Mouse (Mus musculus) neural tube, embryonic 14.5 days (tissue): ENCODE measurements around the gene Eps8l2. TPM values are rescaled to one million over a fixed set of nuclear protein-coding genes. Genes with fewer than 3 reads are reported as not detected.
A peak's percentile ranks its signal among the peaks of the same experiment; 100 is the strongest.

ENCODE experiments used
- ATAC-seq: fragments of 200-750 bp; cut with Nextera tagmentation; 2 replicates; pipeline ENCODE4 v1.8.0; 2017; ENCODE audit warnings: low read depth, mild to moderate bottlenecking, moderate TSS enrichment, moderate library complexity
- H3K27ac ChIP-seq: fragments of 300-500 bp; sonication (generic); 2 replicates; pipeline ENCODE4 v1.5.1; 2014; ENCODE audit warnings: low read depth, mild to moderate bottlenecking, control low read depth, low read length, moderate library complexity, mixed read lengths
- H3K27me3 ChIP-seq: fragments of 300-500 bp; sonication (generic); 2 replicates; pipeline ENCODE4 v1.6.1; 2014; ENCODE audit warnings: low read length; ENCODE audit not compliant: control insufficient read depth, insufficient read depth
- H3K36me3 ChIP-seq: fragments of 300-500 bp; sonication (generic); 2 replicates; pipeline ENCODE4 v1.6.1; 2014; ENCODE audit warnings: low read length, mixed read lengths; ENCODE audit not compliant: control insufficient read depth, insufficient read depth
- H3K4me1 ChIP-seq: fragments of 300-500 bp; sonication (generic); 2 replicates; pipeline ENCODE4 v1.6.1; 2014; ENCODE audit warnings: low read length; ENCODE audit not compliant: control insufficient read depth, insufficient read depth
- H3K4me2 ChIP-seq: fragments of 300-500 bp; sonication (generic); 2 replicates; pipeline ENCODE4 v1.6.1; 2014; ENCODE audit warnings: mild to moderate bottlenecking, low read depth, low read length, control low read depth
- H3K4me3 ChIP-seq: fragments of 300-500 bp; sonication (generic); 2 replicates; pipeline ENCODE4 v1.5.1; 2014; ENCODE audit warnings: low read depth, low read length, control low read depth, mixed read lengths
- H3K9ac ChIP-seq: fragments of 300-500 bp; sonication (generic); replicated peaks from 2 replicates; pipeline ENCODE4 v1.6.1; 2014; ENCODE audit warnings: low read depth, mild to moderate bottlenecking, control low read depth, low read length, mixed read lengths
- H3K9me3 ChIP-seq: fragments of 300-500 bp; sonication (generic); 2 replicates; pipeline ENCODE4 v1.6.1; 2016; ENCODE audit warnings: low read length; ENCODE audit not compliant: control insufficient read depth
- WGBS: fragments of 180-500 bp; shearing (Covaris S2); extraction: QIAGEN DNeasy Blood & Tissue Kit; methylation state at CpG from one replicate; pipeline ENCODE4 v1.1.7; 2014; 5-methylcytosine and 5-hydroxymethylcytosine counted together
- polyA plus RNA-seq: library from polyadenylated mRNA; unstranded; fragments of >200 nt; fragmentation: Nextera tagmentation; extraction: Ambion mirVana; gene quantifications from 2 replicates; pipeline ENCODE4 v1.2.1, GENCODE M21; 2014

Eps8l2 gene
- polyA plus RNA-seq, 1 experiment from 2014 or later = 0.51 TPM

DNA sequence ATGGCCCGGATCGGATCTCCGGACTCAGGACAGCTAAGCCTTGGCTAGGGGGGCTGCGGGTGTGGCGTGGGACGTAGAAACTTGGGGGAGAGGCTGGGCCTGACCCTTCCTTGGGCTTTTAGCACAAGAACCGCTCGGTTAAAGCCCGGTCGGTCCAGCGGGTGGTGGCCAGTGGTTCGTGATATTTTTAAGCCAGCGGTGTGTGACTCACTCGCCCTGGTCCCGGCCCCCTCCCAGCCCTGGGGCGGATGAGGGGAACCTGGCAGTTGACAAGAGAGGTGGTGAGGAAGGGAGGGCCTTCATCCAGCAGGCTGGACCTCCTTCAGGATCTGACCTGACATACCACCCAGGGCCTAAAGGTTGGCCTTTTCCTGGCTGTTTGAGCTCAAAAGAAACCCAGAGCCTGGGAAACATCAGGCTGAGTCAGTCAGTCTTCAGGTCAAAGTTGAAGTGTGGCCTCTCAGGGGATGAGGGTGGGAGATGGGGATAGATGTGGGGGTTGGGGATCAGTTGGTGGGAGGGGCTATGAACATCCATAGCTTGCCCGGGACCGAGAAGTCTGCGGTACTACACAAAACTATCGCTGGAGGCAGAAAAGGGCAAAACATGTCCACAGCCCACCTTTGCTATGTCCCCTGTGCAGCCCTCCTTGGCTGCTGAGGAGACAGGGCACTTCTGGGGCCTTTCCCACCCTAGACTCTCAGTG, 688 bp downstream of the Eps8l2 start:
- Histone ChIP-seq H3K36me3 (peaks cover 8% of the 10 kb centered on the region; the same call in 1 of the 2 replicates), H3K9ac (no peak overlapping the region), H3K27me3 (no peaks in the 10 kb centered on the region), H3K4me2 (0 out of 2 replicates have a peak overlapping the region, but pooled peaks have one; percentile 29), H3K4me1 (no peaks in the 10 kb centered on the region), H3K4me3 (no peak overlapping the region), H3K9me3 (no peaks in the 10 kb centered on the region), H3K27ac (no peak overlapping the region)
- ATAC-seq = no peak
- 45% methylated on average over 20 of the region's 20 CpGs for WGBS

DNA sequence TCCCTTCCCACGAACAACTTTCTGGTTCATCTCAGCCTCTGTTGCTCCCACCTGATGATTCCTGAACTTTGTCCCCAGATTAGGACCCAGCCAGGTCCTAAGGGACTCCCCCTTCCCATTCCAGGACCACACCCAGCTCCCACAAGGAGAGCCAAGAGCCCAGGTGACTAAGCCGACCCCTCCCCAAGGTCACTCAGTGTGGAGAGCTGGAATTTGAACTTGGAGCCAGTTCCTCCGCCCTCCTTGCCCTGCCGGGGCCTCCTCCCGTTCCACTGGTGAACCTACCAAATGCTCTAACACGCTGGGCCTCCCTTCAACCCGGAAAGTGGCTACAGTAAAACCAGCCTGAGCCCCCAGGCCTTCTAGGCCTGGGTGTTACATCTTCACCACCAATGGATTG, 1.3 kb downstream of the Eps8l2 start:
- no peak overlapping the region for H3K27ac ChIP-seq
- H3K4me3 ChIP-seq = no peak overlapping the region
- H3K9me3 ChIP-seq = no peaks in the 10 kb centered on the region
- H3K4me1 ChIP-seq = no peaks in the 10 kb centered on the region
- no peak overlapping the region for H3K9ac ChIP-seq
- peaks cover 1% of the 10 kb centered on the region; the same call in 1 of the 2 replicates for H3K36me3 ChIP-seq
- H3K4me2 ChIP-seq = no peak overlapping the region
- WGBS = 88% methylated on average over 7 of the region's 7 CpGs
- no peak for ATAC-seq
- no peaks in the 10 kb centered on the region for H3K27me3 ChIP-seq

DNA sequence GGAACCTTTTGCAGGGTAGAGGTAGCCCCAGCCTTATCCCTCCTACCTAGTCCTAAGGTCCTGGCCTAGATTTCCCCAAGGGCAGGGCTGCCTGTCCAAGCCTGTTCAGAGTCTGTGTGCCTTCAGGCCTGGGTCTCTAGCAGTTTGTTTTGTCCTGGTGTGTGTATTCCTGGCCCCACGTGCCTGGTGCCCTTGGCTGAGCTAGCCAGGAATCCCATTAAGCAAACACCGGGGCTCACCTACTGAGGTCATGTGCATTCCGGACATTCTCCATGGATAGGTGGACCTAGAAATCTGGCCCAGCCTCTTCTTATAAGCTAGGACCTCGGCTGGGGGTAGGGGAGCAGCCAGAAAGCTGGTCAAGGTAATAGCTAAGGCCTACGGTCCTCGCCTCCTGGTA, 1.8 kb downstream of the Eps8l2 start:
- no peak overlapping the region for H3K4me2 ChIP-seq
- no peaks in the 10 kb centered on the region for H3K36me3 ChIP-seq
- H3K27me3 ChIP-seq = no peaks in the 10 kb centered on the region
- no peak overlapping the region for H3K27ac ChIP-seq
- H3K9me3 ChIP-seq = no peaks in the 10 kb centered on the region
- WGBS = 85% methylated on average over 6 of the region's 6 CpGs
- no peak overlapping the region for H3K9ac ChIP-seq
- ATAC-seq = no peak
- H3K4me3 ChIP-seq = no peak overlapping the region
- no peaks in the 10 kb centered on the region for H3K4me1 ChIP-seq

DNA sequence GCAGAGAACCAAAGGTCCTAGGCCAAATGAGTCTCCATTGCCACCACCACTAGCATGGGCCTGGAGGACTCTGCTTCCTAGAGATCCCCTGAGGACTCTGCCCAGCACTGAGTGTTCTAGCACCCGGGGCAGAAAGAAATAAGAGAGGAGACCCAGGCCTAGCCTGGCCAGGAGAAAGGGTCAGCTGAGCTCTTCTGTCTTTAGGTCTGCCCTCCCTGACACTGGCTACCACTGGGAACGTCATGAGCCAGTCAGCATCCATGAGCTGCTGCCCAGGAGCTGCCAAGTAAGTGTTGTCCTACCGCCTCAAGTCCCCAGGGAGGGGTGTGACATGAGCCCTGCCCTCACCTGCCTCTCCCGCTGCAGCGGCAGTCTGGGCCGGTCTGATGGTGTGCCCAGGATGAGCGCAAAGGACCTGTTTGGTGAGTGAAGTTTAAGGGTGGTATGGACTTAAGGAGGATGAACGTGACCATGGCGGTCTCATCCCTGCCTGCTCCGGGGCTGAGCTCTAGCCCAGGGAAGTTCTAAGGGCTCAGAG, 3.1 kb downstream of the Eps8l2 start:
- no peaks in the 10 kb centered on the region for H3K4me1 ChIP-seq
- H3K27ac ChIP-seq = no peak overlapping the region
- no peaks in the 10 kb centered on the region for H3K36me3 ChIP-seq
- no peak overlapping the region for H3K9ac ChIP-seq
- H3K27me3 ChIP-seq = no peaks in the 10 kb centered on the region
- no peak overlapping the region for H3K4me2 ChIP-seq
- 94% methylated on average over 10 of the region's 10 CpGs for WGBS
- H3K9me3 ChIP-seq = no peaks in the 10 kb centered on the region
- no peak for ATAC-seq
- H3K4me3 ChIP-seq = no peak overlapping the region

DNA sequence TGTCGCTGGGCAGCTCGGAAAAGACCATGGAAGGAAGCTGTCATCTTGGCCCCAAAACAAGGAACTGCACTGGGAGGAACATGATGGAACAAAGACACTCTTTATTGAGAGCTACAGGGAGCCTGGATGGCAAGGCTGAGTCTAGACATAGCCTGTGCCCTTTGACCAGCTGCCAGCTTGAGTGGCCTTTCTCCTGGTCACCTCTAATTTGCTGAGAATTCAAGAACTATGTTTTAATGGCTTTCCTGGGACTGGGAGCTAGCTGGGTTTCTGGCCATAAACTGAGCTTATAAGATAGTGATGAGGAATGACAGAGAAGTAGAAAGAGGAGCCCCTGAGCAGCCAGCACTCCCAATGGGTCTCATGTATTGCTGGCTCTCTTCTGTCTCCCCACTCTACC, 4.5 kb downstream of the Eps8l2 start:
- Histone ChIP-seq H3K9ac (no peak overlapping the region), H3K9me3 (no peaks in the 10 kb centered on the region), H3K27me3 (no peaks in the 10 kb centered on the region), H3K36me3 (no peaks in the 10 kb centered on the region), H3K4me3 (no peak overlapping the region), H3K4me1 (no peaks in the 10 kb centered on the region), H3K4me2 (no peak overlapping the region), H3K27ac (no peak overlapping the region)
- WGBS = 49% methylated on average over 2 of the region's 2 CpGs
- no peak for ATAC-seq

DNA sequence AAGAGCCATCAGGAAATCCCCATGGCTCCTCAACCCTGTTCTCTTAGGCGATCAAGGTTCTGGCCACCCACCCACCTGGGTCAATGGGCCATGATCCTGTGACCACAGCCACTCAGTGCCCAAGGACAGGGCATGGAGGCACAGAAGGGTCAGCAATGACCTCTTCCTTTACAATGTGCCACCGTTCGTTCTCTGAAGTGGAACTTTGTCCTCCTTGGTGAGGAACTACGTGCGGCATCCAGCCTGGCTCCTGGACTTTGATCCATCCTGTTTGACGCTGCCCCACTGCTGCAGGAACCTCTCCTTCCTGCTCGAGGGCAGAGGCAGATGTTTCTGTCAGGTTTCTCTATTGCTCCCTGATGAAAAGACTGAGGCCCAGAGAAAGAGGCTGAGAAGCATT, 5.0 kb downstream of the Eps8l2 start:
- Histone ChIP-seq H3K9me3 (no peaks in the 10 kb centered on the region), H3K9ac (no peak overlapping the region), H3K4me2 (no peak overlapping the region), H3K27ac (no peak overlapping the region), H3K4me3 (no peak overlapping the region), H3K36me3 (no peaks in the 10 kb centered on the region), H3K4me1 (no peaks in the 10 kb centered on the region), H3K27me3 (no peaks in the 10 kb centered on the region)
- ATAC-seq = no peak
- WGBS = 76% methylated on average over 7 of the region's 7 CpGs

DNA sequence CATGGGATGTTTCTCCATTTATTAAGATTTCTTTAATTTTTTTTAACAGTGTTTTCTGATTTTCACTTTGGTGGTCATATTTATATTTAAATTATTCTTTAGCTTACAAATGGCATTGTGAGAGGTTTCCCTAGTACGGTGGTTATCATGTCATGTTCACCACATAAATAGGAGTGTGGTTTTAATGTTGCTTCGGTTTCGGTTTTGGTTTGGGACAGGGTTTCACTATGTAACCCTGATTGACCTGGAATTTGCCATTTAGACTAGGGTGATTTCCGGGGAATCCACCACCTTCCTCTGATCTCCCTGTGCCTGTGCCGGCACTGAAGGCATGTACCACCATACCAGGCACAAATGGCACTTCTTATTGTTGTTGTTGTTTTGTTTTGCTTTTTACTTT, 6.1 kb downstream of the Eps8l2 start:
- Histone ChIP-seq H3K36me3 (no peaks in the 10 kb centered on the region), H3K9me3 (no peaks in the 10 kb centered on the region), H3K4me3 (no peak overlapping the region), H3K4me2 (no peak overlapping the region), H3K27me3 (no peaks in the 10 kb centered on the region), H3K9ac (no peak overlapping the region), H3K4me1 (no peaks in the 10 kb centered on the region), H3K27ac (no peak overlapping the region)
- ATAC-seq = no peak
- 92% methylated on average over 5 of the region's 5 CpGs for WGBS

DNA sequence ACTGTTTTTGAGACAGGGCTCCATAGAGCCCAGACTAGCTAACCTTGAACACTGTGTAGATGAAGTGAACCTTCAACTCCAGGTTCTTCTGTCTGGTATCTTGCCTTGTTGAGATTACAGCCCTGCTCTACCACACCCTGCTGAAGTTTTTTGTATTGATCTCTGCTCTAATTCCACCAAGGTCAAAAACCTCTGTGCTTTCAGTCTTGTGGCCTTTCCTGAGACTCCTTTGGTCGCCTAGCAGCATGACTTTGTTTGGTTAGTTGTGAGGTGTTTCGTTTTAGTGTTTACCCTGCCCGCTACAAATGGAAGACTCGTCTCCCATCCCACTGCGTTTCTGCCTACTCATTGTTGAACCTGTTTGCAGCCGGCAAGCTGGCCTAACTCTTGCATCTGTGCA, 12.4 kb downstream of the Eps8l2 start:
- Histone ChIP-seq H3K27me3 (no peaks in the 10 kb centered on the region), H3K4me3 (no peak overlapping the region), H3K4me1 (no peaks in the 10 kb centered on the region), H3K27ac (no peak overlapping the region), H3K36me3 (no peaks in the 10 kb centered on the region), H3K9ac (no peak overlapping the region), H3K4me2 (no peak overlapping the region), H3K9me3 (no peaks in the 10 kb centered on the region)
- WGBS = 82% methylated on average over 6 of the region's 6 CpGs
- no peak for ATAC-seq

DNA sequence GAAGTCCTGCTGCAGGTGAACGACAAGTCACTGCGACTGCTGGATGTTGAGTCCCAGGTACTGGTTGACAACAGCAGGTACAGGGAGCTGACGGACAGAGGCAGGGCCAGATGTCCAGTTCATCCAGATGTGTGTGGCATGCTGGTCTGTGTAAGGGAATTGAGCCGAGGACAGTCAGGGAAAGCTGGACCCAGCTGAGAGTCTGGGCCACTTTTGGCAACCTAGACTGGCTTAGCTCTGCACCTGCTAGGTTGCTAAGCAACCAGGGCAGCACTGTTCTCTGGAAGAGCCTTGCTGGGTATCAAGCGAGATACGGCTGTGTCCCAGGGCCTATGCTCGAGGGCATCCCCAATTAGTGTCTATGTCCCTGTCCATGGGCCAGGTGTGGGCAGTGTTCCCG, 16.4 kb downstream of the Eps8l2 start:
- WGBS = 72% methylated on average over 8 of the region's 8 CpGs
- Histone ChIP-seq H3K9ac (no peak overlapping the region), H3K27me3 (no peaks in the 10 kb centered on the region), H3K4me2 (no peak overlapping the region), H3K27ac (no peak overlapping the region), H3K9me3 (no peaks in the 10 kb centered on the region), H3K36me3 (no peaks in the 10 kb centered on the region), H3K4me1 (no peaks in the 10 kb centered on the region), H3K4me3 (no peak overlapping the region)
- no peak for ATAC-seq
